Mouse (Mus musculus): ENCODE measurements around the gene Mrpl45.

Gene Mrpl45

DNA sequence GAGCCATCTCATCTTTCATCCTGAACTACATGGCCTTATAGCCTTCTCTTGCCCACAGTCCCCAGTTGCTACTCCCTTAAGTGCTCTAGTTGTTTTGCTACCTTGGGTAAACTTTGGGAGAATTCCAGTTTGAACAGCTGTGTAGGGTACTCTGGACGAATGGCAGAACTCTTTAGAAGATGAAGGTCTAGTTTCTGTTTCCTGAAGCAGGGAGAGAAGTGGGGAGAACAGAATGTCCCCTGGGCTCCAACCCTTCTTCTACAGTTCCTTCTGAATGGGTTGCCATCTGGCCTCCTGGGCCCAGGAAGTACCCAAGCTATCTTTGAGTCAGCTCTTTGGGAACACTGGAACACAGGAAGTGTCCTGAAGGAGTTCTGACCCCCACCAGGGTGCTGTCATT, 18.4 kb downstream of the Mrpl45 start:
- WGBS = 71% methylated on average over 1 of the region's 1 CpGs

- WGBS = 89% methylated on average over 9 of the region's 9 CpGs
Observed at GRCm38 (mm10) chr11:97334400-97334799, 18.9 kb downstream of the Mrpl45 start.

DNA sequence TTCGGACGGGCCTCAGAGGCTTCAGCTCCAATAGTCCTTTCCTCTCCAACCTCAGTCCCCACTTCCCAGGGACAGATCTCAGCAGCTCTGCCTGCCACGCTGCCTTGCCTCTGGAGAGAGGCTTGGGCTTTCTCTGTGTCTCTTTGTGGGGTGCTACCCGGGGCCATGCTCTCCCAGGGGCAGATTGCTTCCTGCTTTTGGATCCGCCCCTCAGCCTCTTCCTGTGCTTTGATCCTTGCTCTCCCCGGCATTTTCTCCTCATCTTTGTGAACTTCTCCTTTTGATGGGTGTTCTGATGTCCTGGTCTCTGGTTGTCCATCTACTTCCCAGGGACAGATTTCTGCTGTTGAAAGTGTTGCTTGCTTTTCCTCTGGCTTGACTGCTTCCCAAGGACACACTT, 20.7 kb downstream of the Mrpl45 start:
- WGBS = 74% methylated on average over 6 of the region's 6 CpGs

GRCm38 (mm10) chr11:97336751-97337345, 21.3 kb downstream of the Mrpl45 start:
- 76% methylated on average over 14 of the region's 14 CpGs for WGBS

DNA sequence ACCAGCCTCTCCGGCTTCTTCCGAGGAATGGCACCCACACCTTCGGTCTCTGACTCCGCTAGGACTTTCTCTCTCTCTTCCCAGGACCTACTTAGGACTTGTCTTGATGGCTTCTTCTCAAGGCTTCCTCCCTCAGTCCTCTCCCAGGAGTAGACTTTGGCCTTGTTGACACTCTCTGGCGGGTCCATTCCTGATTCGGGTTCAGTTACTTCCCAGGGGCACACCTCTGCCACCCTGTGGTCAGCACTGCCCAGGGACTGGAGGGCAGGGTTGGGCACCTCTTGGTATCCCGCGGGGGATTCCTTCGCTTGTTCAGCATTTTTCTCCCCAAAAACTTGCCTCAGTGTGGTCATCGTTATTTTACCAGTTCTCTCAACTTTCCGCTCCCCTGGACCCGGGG, 21.8 kb downstream of the Mrpl45 start:
- 92% methylated on average over 12 of the region's 12 CpGs for WGBS

GRCm38 (mm10) chr11:97338302-97338976, 22.9 kb downstream of the Mrpl45 start:
- 52% methylated on average over 21 of the region's 21 CpGs for WGBS

DNA sequence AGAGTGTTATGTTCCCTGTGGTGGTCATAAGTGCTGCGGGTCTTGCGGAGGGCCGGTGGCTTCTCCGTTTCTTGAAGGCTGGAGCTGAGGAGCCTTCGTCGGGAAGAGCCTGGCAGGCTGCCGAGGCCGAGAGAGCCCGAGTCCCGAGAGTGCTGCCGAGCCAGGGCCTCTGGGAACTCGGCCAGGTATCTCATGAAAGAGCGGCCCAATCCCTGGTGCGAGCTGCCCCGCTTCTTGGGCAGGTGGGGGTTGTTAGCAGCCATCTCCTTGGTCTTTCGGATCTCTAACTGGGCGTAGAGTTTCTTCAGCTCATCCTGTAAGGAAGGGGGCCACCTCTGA, 23.4 kb downstream of the Mrpl45 start:
- WGBS = 41% methylated on average over 17 of the region's 17 CpGs

DNA sequence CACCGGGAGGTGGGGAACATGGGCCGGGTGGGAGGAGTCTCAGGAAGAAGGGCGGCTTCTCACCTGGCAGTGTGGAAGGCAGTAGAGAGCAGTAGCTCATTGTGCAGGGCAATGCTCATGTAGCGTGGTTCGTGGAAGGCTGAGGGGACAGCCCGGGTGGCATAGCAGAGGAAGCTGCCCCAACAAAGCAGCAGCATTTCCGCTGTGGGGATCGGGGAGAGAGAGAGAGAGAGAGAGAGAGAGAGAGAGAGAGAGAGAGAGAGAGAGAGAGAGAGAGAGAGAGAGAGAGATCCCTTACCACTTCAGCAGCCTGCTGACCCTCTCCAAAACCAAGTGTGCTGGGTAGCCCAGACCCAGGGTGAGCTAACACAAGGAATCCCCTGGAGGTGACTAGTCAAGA, 27.7 kb downstream of the Mrpl45 start:
- WGBS = 56% methylated on average over 8 of the region's 8 CpGs

DNA sequence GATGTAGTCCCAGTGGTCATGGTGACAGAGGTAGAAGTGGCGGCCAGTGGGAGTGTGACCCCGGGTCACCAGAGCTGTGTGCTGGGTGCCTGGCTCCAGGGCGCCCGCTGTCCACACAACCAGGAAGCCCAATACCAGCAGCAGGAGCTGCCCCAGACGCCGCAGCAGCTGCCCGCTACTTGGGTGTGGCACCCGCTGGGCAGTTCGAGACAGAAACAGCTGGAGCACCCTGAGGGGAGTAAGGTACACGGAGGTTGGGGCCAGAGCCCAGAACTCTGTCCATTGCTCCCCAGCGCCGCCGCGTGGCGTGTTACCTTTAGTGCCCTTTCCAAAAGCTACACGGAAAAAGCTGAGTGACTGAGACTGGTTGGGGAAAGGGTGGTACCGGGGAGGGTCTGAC, 28.1 kb downstream of the Mrpl45 start:
- WGBS = 39% methylated on average over 17 of the region's 17 CpGs

DNA sequence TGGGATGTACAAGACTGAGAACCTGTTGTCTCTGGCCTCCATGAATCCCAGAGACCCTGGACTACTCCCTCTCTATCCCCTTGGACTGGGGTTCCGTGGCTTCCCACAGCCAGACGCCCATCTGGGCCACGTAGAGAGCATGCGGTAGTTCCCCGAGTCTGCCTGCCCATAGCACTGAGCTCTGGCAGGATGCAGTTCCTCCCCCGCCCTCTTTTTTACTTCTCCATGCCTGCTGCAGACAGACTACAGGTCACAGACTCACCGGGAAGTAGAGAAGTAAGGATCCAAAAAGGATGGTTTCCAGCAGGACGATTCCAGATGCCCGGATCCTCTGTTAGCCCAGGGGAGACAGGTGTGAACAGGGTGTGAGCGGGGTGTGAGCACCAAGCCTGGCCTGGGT, 29.9 kb downstream of the Mrpl45 start:
- WGBS = 73% methylated on average over 10 of the region's 10 CpGs

GRCm38 (mm10) chr11:97346383-97346782, 30.9 kb downstream of the Mrpl45 start:
- 73% methylated on average over 9 of the region's 9 CpGs for WGBS

DNA sequence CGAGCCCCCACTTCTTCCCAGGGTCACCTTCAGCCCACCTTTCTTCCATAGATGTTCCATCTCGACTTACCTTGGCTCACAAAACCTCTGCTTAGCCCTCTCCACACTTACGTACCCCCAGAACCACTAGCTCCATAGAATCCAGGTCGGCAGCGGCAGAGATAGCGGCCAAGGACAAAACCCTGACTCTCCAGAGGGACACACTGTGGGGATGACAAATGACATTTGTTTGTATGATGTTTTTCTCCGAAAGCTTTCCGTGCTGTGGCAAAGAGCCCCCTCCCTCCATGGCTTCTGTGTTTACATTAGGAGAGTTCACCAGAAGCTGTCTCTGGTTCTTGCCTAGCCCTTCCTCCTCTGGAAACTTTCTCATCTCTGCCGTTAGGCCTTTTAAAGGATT, 31.8 kb downstream of the Mrpl45 start:
- WGBS = 90% methylated on average over 9 of the region's 9 CpGs

- 51% methylated on average over 2 of the region's 2 CpGs for WGBS
Observed at GRCm38 (mm10) chr11:97350035-97350434, 34.5 kb downstream of the Mrpl45 start.

DNA sequence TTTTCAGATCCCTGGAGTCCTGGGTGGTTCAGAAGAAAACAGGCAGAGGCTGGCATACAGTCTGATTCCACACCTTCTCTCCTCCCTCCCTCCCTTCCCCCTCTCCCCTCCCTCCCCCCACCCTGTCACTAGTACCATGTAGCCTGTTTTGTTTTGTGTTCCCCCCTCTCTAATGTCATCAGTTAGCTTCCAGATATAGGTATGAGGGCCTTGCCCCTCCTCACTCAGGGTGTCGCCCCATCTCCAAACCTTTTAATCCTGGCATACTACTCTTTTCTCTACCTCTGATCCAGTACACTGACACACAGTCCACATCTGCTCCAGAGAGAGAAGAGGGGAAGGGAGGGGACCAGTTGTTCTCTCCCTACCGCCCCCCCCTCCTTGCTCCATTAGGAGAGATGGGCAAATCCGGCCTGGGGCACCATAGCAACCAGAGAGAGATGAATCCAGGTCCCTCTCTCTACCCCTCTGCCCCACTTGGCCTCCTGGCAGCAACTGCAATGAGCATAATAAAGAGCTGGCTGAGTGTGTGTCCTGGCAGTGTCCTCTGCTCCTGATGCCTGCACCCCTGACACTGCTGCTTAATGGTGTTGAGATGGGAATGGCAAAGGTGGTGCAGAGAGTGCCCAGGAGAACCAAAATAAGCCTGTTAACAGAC, 36.6 kb downstream of the Mrpl45 start, which contains the start of gene Gpr179:
TSS of gene Gpr179 (minus strand) at position 51 of the 658 bp plus-strand sequence.
- 66% methylated on average over 3 of the region's 3 CpGs for WGBS

- WGBS = 78% methylated on average over 4 of the region's 4 CpGs
Observed at GRCm38 (mm10) chr11:97352935-97353597, 37.5 kb downstream of the Mrpl45 start.

- 82% methylated on average over 2 of the region's 2 CpGs for WGBS
Observed at GRCm38 (mm10) chr11:97354646-97355045, 39.1 kb downstream of the Mrpl45 start.

- WGBS = 94% methylated on average over 7 of the region's 7 CpGs
Observed at GRCm38 (mm10) chr11:97355247-97355646, 39.7 kb downstream of the Mrpl45 start.

DNA sequence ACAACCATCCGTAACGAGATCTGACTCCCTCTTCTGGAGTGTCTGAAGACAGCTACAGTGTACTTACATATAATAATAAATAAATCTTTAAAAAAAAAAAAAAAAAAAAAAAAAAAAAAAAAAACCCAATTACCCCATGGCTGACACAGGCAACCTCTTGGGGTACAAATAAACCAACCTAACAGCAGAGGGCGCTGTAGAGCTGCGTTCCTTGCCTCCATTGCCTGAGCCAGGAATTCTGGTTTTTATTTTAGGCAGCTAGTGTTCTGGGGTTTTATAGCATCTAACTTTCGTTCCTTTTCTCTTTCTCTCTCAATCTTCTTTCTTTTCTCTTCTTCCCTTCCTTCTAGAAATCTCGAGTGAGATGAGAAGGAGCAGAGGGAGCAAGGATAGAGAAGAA, 42.1 kb downstream of the Mrpl45 start:
- 9% methylated on average over 6 of the region's 6 CpGs for WGBS

- WGBS = 1% methylated on average over 47 of the region's 81 CpGs
Observed at GRCm38 (mm10) chr11:97361948-97362648, 46.6 kb downstream of the Mrpl45 start, which contains the start of gene Socs7. Gene Socs7 (plus strand): TSS chr11:97362551.

GRCm38 (mm10) chr11:97362649-97362942, 47.1 kb downstream of the Mrpl45 start:
- 1% methylated on average over 31 of the region's 39 CpGs for WGBS

- under 1% methylated on average over 49 of the region's 49 CpGs for WGBS
Observed at GRCm38 (mm10) chr11:97362943-97363643, 47.6 kb downstream of the Mrpl45 start.

DNA sequence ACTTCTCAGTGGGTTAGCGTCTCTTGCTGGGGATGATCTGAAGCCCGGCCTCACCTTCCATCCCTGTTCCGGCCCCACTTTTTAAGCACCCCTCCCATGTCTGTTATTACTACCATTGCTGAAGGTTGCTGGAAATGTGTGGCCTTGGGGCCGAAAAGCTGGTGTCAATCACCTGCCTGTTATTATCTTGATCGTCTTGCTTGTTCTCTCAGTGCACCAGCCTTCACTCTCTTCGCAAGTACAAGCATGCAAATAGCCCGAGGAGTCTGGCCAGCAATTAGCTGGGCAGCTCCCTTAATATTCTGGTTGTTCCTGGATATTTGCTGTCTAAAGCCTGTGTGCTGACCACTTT, 48.1 kb downstream of the Mrpl45 start:
- 3% methylated on average over 7 of the region's 7 CpGs for WGBS
